Mouse (Mus musculus): Measurements from ENCODE around the gene Smarcd2. TPM values are rescaled to one million over a fixed set of nuclear protein-coding genes. Genes with fewer than 3 reads are reported as not detected.

Smarcd2 gene
- polyA plus RNA-seq, 1 experiment from 2014 or later: 7.1 TPM

DNA sequence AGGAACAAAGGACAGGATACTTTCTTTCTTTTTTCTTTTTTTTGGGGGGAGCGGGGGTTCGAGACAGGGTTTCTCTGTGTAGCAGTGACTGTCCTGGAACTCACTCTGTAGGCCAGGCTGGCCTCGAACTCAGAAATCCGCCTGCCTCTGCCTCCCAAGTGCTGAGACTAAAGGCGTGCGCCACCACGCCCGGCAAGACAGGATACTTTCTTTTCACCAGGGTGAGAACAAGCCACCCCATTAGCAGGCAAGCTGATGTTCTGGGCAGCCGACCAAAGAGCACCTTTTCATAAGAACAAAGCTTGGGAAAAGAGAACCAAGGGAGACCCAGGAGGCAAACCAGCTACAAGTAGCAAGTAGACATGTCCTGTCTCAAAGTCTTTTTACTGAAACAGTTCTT is 34.0 kb upstream of the Smarcd2 start:
- ATAC-seq: no peak
- no peak overlapping the region for H3K4me3 ChIP-seq (ENCODE audit: low read depth, low read length)
- H3K9ac ChIP-seq (ENCODE audit: low read depth, low read length): no peak overlapping the region
- H3K4me1 ChIP-seq (ENCODE audit: control insufficient read depth, insufficient read depth, low read length): no peaks in the 10 kb centered on the region
- H3K4me2 ChIP-seq (ENCODE audit: low read length): no peak overlapping the region
- H3K36me3 ChIP-seq (ENCODE audit: control insufficient read depth, insufficient read depth, low read length): no peaks in the 10 kb centered on the region
- H3K27ac ChIP-seq (ENCODE audit: low read length): no peak overlapping the region
- H3K27me3 ChIP-seq (ENCODE audit: control insufficient read depth, insufficient read depth, low read depth, low read length): no peaks in the 10 kb centered on the region
- no peaks in the 10 kb centered on the region for H3K9me3 ChIP-seq (replicated peaks; ENCODE audit: control insufficient read depth, low read length, poor library complexity, severe bottlenecking)
- WGBS: 85% methylated on average over 9 of the region's 9 CpGs

DNA sequence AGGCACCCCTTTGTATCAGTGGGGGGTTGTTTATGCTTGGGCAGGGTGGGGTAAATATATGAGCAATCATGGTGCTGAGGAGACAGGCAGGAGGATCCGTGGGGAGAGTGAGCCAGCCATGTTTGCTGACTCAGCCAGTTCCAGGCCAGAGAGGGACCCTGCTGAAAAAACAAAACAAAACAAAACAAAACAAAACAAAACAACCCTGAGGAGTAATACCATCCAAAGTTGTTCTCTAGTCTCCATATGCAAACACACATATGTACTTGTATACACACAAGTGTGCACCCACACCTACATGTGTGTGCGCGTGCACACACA is 33.3 kb upstream of the Smarcd2 start:
- no peak for ATAC-seq
- Histone ChIP-seq H3K9ac (ENCODE audit: low read depth, low read length) (no peak overlapping the region), H3K4me3 (ENCODE audit: low read depth, low read length) (no peak overlapping the region), H3K27ac (ENCODE audit: low read length) (no peak overlapping the region), H3K4me1 (ENCODE audit: control insufficient read depth, insufficient read depth, low read length) (no peaks in the 10 kb centered on the region), H3K9me3 (replicated peaks; ENCODE audit: control insufficient read depth, low read length, poor library complexity, severe bottlenecking) (no peaks in the 10 kb centered on the region), H3K36me3 (ENCODE audit: control insufficient read depth, insufficient read depth, low read length) (no peaks in the 10 kb centered on the region), H3K4me2 (ENCODE audit: low read length) (no peak overlapping the region), H3K27me3 (ENCODE audit: control insufficient read depth, insufficient read depth, low read depth, low read length) (no peaks in the 10 kb centered on the region)
- WGBS: 79% methylated on average over 3 of the region's 3 CpGs

DNA sequence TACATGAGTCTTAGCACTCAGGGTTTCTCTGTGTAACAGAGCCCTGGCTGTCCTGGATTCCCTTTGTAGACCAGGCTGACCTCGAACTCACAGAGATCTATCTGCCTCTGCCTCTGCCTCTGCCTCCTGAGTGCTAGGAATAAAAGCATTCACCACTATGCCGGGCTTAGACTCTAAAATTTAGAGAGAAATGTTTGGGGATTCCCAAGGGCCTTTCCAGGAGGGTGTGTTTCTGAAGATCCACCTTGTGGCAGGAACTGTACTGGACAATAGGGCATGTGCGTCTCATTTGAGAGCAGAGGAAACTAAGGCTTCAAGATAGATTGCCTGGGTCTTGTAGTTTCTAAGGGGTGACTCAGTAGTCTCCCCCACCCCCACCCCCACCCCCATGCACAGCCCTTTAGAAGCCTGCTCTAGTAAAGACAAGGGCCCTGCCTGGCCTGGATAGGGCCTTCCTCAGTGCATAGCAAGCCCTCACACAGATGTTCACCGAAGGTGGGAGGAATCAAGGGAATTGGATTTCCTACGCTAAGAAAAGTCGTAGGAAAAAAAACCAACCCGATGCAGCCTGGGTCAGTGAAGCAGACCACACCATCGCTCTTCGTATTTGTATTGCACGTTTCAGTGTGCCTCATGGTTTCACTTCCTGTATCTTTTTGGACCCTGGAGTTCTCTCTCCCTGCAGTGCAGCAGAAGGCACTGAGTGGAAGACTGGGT is 32.7 kb upstream of the Smarcd2 start:
- no peak overlapping the region for H3K27ac ChIP-seq (ENCODE audit: low read length)
- no peaks in the 10 kb centered on the region for H3K36me3 ChIP-seq (ENCODE audit: control insufficient read depth, insufficient read depth, low read length)
- 85% methylated on average over 10 of the region's 10 CpGs for WGBS
- no peaks in the 10 kb centered on the region for H3K9me3 ChIP-seq (replicated peaks; ENCODE audit: control insufficient read depth, low read length, poor library complexity, severe bottlenecking)
- H3K4me2 ChIP-seq (ENCODE audit: low read length): no peak overlapping the region
- H3K4me3 ChIP-seq (ENCODE audit: low read depth, low read length): no peak overlapping the region
- H3K4me1 ChIP-seq (ENCODE audit: control insufficient read depth, insufficient read depth, low read length): no peaks in the 10 kb centered on the region
- H3K27me3 ChIP-seq (ENCODE audit: control insufficient read depth, insufficient read depth, low read depth, low read length): no peaks in the 10 kb centered on the region
- ATAC-seq: no peak
- H3K9ac ChIP-seq (ENCODE audit: low read depth, low read length): no peak overlapping the region

DNA sequence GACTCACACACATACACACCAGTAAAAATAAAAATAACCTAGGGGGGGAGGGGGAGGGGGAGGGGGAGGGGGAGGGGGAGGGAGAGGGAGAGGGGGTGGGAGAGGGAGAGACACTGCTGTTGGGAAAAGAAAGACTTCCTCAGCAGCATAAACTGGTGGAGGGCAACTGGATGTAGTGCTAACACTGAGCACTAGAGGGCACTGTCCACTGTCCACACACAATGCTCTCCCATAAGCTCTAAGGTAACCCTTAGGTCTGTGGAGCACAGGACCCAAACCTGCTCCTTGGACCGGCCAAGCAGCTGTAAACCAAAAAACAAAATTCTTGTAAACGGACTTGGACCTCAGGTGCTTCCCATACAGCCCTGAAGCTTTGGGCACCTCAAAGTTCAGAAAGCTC is 29.9 kb upstream of the Smarcd2 start:
- WGBS: 18% methylated on average over 2 of the region's 2 CpGs
- Histone ChIP-seq H3K27ac (ENCODE audit: low read length) (no peak overlapping the region), H3K4me2 (ENCODE audit: low read length) (no peak overlapping the region), H3K9me3 (replicated peaks; ENCODE audit: control insufficient read depth, low read length, poor library complexity, severe bottlenecking) (no peaks in the 10 kb centered on the region), H3K9ac (ENCODE audit: low read depth, low read length) (no peak overlapping the region), H3K4me3 (ENCODE audit: low read depth, low read length) (no peak overlapping the region), H3K36me3 (ENCODE audit: control insufficient read depth, insufficient read depth, low read length) (no peaks in the 10 kb centered on the region), H3K4me1 (ENCODE audit: control insufficient read depth, insufficient read depth, low read length) (no peaks in the 10 kb centered on the region), H3K27me3 (ENCODE audit: control insufficient read depth, insufficient read depth, low read depth, low read length) (no peaks in the 10 kb centered on the region)
- no peak for ATAC-seq

DNA sequence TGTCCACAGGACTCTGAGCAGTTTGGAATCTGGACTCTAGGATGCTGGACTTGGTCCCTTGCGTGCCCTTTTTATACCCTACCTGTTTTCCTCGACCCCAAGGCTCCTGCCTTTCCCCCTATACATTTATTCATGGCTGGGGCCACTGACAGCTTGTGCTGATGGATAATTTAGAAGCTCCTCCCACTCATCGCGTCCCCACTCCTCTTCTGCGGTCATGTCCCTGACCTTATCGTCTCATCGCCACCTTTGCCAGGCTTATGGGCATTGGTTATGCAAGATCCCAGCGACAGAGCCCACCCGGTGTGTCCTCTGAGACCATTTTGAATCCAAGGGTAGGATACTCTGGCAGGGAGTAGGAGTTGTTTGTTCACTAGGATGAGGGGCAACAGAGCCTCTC is 29.0 kb upstream of the Smarcd2 start, which contains the start of gene Gh:
Gene Gh (minus strand): TSS at position 101 of the 400 bp plus-strand sequence.
- H3K27me3 ChIP-seq (ENCODE audit: control insufficient read depth, insufficient read depth, low read depth, low read length): no peaks in the 10 kb centered on the region
- H3K4me2 ChIP-seq (ENCODE audit: low read length): no peak within 1 kb of the TSS
- ATAC-seq: no peak
- no peak within 1 kb of the TSS for H3K9ac ChIP-seq (ENCODE audit: low read depth, low read length)
- H3K4me1 ChIP-seq (ENCODE audit: control insufficient read depth, insufficient read depth, low read length): no peaks in the 10 kb centered on the region
- no peak within 1 kb of the TSS for H3K27ac ChIP-seq (ENCODE audit: low read length)
- no peak within 1 kb of the TSS for H3K4me3 ChIP-seq (ENCODE audit: low read depth, low read length)
- WGBS: 86% methylated on average over 9 of the region's 9 CpGs
- no peaks in the 10 kb centered on the region for H3K9me3 ChIP-seq (replicated peaks; ENCODE audit: control insufficient read depth, low read length, poor library complexity, severe bottlenecking)
- no peaks in the 10 kb centered on the region for H3K36me3 ChIP-seq (ENCODE audit: control insufficient read depth, insufficient read depth, low read length)

DNA sequence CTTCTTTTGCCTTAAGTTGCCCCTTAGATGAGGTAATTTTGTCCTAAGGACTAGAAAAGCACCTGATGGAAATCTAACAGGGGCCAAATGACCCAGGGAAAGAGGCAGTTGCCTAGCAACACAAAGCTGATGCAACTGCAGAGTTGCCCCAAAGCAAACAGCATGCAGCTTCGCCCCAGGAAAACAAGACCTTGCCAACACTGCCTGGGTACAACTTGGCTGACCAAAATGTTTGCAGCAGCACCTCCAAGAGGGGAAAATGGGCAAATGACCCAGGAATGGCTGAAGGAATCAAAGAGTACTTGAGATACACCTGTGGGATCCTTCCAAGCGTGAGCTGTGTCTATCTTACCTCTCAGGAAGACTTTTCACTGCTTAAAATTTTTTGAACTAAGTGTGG is 19.1 kb upstream of the Smarcd2 start:
- H3K36me3 ChIP-seq (ENCODE audit: control insufficient read depth, insufficient read depth, low read length): no peaks in the 10 kb centered on the region
- H3K9me3 ChIP-seq (replicated peaks; ENCODE audit: control insufficient read depth, low read length, poor library complexity, severe bottlenecking): no peaks in the 10 kb centered on the region
- H3K4me2 ChIP-seq (ENCODE audit: low read length): no peak overlapping the region
- no peak overlapping the region for H3K27ac ChIP-seq (ENCODE audit: low read length)
- no peaks in the 10 kb centered on the region for H3K4me1 ChIP-seq (ENCODE audit: control insufficient read depth, insufficient read depth, low read length)
- no peaks in the 10 kb centered on the region for H3K27me3 ChIP-seq (ENCODE audit: control insufficient read depth, insufficient read depth, low read depth, low read length)
- no peak overlapping the region for H3K9ac ChIP-seq (ENCODE audit: low read depth, low read length)
- no peak overlapping the region for H3K4me3 ChIP-seq (ENCODE audit: low read depth, low read length)
- no peak for ATAC-seq
- 94% methylated on average over 2 of the region's 2 CpGs for WGBS

DNA sequence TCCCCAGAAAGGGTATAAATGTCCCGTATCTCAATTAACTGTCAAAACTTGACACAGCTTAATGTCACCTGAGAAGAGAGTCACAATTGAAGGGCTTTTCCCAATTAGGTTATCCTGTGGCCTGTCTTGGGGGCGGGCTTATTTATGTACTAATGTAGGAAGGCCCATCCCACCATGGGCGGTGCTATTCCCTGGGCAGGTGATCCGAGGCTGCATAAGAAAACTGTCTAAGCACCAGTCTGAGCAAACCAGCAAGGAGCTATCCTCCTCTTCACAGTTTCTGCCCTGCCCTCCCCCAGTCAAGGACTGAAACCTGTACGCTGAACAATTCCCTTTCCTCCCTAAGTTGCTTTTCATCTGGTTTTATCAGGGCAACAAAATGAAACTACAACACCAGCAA is 17.6 kb upstream of the Smarcd2 start:
- Histone ChIP-seq H3K27me3 (ENCODE audit: control insufficient read depth, insufficient read depth, low read depth, low read length) (no peaks in the 10 kb centered on the region), H3K36me3 (ENCODE audit: control insufficient read depth, insufficient read depth, low read length) (no peaks in the 10 kb centered on the region), H3K9ac (ENCODE audit: low read depth, low read length) (no peak overlapping the region), H3K4me2 (ENCODE audit: low read length) (no peak overlapping the region), H3K4me3 (ENCODE audit: low read depth, low read length) (no peak overlapping the region), H3K27ac (ENCODE audit: low read length) (no peak overlapping the region), H3K4me1 (ENCODE audit: control insufficient read depth, insufficient read depth, low read length) (no peaks in the 10 kb centered on the region), H3K9me3 (replicated peaks; ENCODE audit: control insufficient read depth, low read length, poor library complexity, severe bottlenecking) (no peaks in the 10 kb centered on the region)
- ATAC-seq: no peak
- 93% methylated on average over 5 of the region's 5 CpGs for WGBS

DNA sequence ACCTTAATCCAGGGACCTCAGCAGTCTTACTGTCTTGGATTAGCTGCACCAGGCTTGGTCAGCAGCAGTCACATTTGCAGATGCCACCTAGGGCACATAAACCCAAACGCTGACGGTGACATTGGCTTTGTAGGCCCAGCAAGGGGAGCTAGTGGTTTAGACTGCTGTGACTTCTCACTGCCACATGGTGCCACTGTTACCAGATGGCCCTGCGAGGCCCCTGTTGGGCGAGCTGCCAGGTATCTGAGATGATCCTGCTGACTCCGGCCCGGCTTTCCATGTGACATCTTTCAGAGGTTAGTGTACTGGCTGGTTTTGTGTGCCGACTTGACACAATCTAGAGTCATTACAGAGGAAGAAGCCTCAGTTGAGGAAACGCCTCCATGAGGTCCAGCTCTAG is 16.6 kb upstream of the Smarcd2 start:
- H3K9ac ChIP-seq (ENCODE audit: low read depth, low read length): no peak overlapping the region
- no peaks in the 10 kb centered on the region for H3K27me3 ChIP-seq (ENCODE audit: control insufficient read depth, insufficient read depth, low read depth, low read length)
- H3K27ac ChIP-seq (ENCODE audit: low read length): no peak overlapping the region
- H3K4me2 ChIP-seq (ENCODE audit: low read length): no peak overlapping the region
- H3K4me3 ChIP-seq (ENCODE audit: low read depth, low read length): no peak overlapping the region
- 66% methylated on average over 8 of the region's 8 CpGs for WGBS
- H3K4me1 ChIP-seq (ENCODE audit: control insufficient read depth, insufficient read depth, low read length): no peaks in the 10 kb centered on the region
- H3K36me3 ChIP-seq (ENCODE audit: control insufficient read depth, insufficient read depth, low read length): no peaks in the 10 kb centered on the region
- no peaks in the 10 kb centered on the region for H3K9me3 ChIP-seq (replicated peaks; ENCODE audit: control insufficient read depth, low read length, poor library complexity, severe bottlenecking)
- ATAC-seq: no peak

DNA sequence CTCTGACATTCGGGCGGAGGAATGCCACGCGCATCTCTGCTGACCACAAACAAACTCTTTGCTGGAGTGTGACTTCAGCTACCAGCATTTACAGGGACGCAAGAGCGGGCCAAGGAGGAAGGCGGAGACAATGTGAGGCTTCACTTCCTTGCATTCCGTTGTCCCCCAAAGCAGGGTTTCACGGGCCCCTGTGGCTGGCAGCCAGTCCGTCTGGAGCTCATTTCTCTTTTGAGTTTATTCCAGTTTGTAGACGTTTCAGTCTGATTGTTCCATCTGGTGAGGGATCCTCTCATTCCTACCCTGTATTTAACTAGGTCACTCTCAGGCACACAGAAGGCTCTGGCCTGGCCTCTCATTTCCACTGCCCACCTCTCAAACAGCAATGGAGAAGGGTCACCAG is 14.2 kb upstream of the Smarcd2 start:
- 69% methylated on average over 11 of the region's 11 CpGs for WGBS
- no peaks in the 10 kb centered on the region for H3K9me3 ChIP-seq (replicated peaks; ENCODE audit: control insufficient read depth, low read length, poor library complexity, severe bottlenecking)

More for the DNA sequence above, 14.2 kb upstream of the Smarcd2 start:
- no peak overlapping the region for H3K27ac ChIP-seq (ENCODE audit: low read length)
- no peak overlapping the region for H3K4me3 ChIP-seq (ENCODE audit: low read depth, low read length)
- H3K36me3 ChIP-seq (ENCODE audit: control insufficient read depth, insufficient read depth, low read length): no peaks in the 10 kb centered on the region
- no peak overlapping the region for H3K4me2 ChIP-seq (ENCODE audit: low read length)
- no peaks in the 10 kb centered on the region for H3K27me3 ChIP-seq (ENCODE audit: control insufficient read depth, insufficient read depth, low read depth, low read length)
- H3K9ac ChIP-seq (ENCODE audit: low read depth, low read length): no peak overlapping the region
- no peak for ATAC-seq
- no peaks in the 10 kb centered on the region for H3K4me1 ChIP-seq (ENCODE audit: control insufficient read depth, insufficient read depth, low read length)
